Mouse (Mus musculus) cerebellum, adult 2 months (tissue): ENCODE data around the gene Pjvk.

ENCODE experiments used
- CTCF ChIP-seq: fragments of 200-500 bp; IDR thresholded peaks from 2 replicates; pipeline ENCODE4 v1.5.1; 2011; ENCODE audit warnings: low read depth, mild to moderate bottlenecking, control low read depth, low read length, moderate library complexity, borderline replicate concordance; ENCODE audit not compliant: insufficient read depth
- POLR2A ChIP-seq: fragments of 200-500 bp; IDR thresholded peaks from 2 replicates; pipeline ENCODE4 v1.6.1; 2011; ENCODE audit warnings: low read length, control low read depth, borderline replicate concordance; ENCODE audit not compliant: insufficient read depth

- no peak for TF ChIP-seq CTCF
- TF ChIP-seq POLR2A: no peak
Measured at GRCm38 (mm10) chr2:76606704-76607103, 41.6 kb upstream of the Pjvk start.
